Mouse (Mus musculus) hindbrain, embryonic 14.5 days (tissue): ENCODE measurements around the gene Syncrip. TPM values are rescaled to one million over a fixed set of nuclear protein-coding genes. Genes with fewer than 3 reads are reported as not detected.
A peak's percentile ranks its signal among the peaks of the same experiment; 100 is the strongest.

Experiments used
- ATAC-seq: fragments of 200-750 bp; cut with Nextera tagmentation; 2 replicates; pipeline ENCODE4 v1.8.0; 2017; ENCODE audit warnings: moderate number of reproducible peaks, mild to moderate bottlenecking, moderate TSS enrichment, moderate library complexity; ENCODE audit not compliant: low FRiP score
- DNase-seq: peaks from one replicate; pipeline ENCODE4 v3.0.0-alpha.2; 2015; ENCODE audit warnings: low spot score
- H3K27ac ChIP-seq: fragments of 300-500 bp; sonication (generic); 2 replicates; pipeline ENCODE4 v1.5.1; 2014; ENCODE audit warnings: mild to moderate bottlenecking, moderate library complexity
- H3K27me3 ChIP-seq: fragments of 300-500 bp; sonication (generic); 2 replicates; pipeline ENCODE4 v1.6.1; 2014; ENCODE audit warnings: mild to moderate bottlenecking, low read length, mixed read lengths; ENCODE audit not compliant: control insufficient read depth, insufficient read depth
- H3K36me3 ChIP-seq: fragments of 300-500 bp; sonication (generic); replicated peaks from 2 replicates; pipeline ENCODE4 v1.6.1; 2014; ENCODE audit not compliant: control insufficient read depth, insufficient read depth
- H3K4me1 ChIP-seq: fragments of 300-500 bp; sonication (generic); replicated peaks from 2 replicates; pipeline ENCODE4 v1.6.1; 2014; ENCODE audit warnings: antibody characterized with exemption, low read length, mixed read lengths; ENCODE audit not compliant: control insufficient read depth, insufficient read depth
- H3K4me2 ChIP-seq: fragments of 300-500 bp; sonication (generic); replicated peaks from 2 replicates; pipeline ENCODE4 v1.6.1; 2014; ENCODE audit warnings: mild to moderate bottlenecking, moderate library complexity
- H3K4me3 ChIP-seq: fragments of 300-500 bp; sonication (generic); replicated peaks from 2 replicates; pipeline ENCODE4 v1.5.1; 2014; ENCODE audit warnings: mild to moderate bottlenecking, low read length
- H3K9ac ChIP-seq: fragments of 300-500 bp; sonication (generic); 2 replicates; pipeline ENCODE4 v1.6.1; 2014
- H3K9me3 ChIP-seq: fragments of 300-500 bp; sonication (generic); 2 replicates; pipeline ENCODE4 v1.6.1; 2016; ENCODE audit warnings: low read length; ENCODE audit not compliant: control insufficient read depth
- WGBS: fragments of 180-500 bp; shearing (Covaris S2); extraction: QIAGEN DNeasy Blood & Tissue Kit; methylation state at CpG from one replicate; pipeline ENCODE4 v1.1.7; 2014; 5-methylcytosine and 5-hydroxymethylcytosine counted together
- polyA plus RNA-seq: library from polyadenylated mRNA; unstranded; fragments of >200 nt; fragmentation: Nextera tagmentation; extraction: Ambion mirVana; gene quantifications from 2 replicates; pipeline ENCODE4 v1.2.1, GENCODE M21; 2014

The Syncrip gene
- polyA plus RNA-seq, 1 experiment from 2014 or later, result 91.5 TPM

DNA sequence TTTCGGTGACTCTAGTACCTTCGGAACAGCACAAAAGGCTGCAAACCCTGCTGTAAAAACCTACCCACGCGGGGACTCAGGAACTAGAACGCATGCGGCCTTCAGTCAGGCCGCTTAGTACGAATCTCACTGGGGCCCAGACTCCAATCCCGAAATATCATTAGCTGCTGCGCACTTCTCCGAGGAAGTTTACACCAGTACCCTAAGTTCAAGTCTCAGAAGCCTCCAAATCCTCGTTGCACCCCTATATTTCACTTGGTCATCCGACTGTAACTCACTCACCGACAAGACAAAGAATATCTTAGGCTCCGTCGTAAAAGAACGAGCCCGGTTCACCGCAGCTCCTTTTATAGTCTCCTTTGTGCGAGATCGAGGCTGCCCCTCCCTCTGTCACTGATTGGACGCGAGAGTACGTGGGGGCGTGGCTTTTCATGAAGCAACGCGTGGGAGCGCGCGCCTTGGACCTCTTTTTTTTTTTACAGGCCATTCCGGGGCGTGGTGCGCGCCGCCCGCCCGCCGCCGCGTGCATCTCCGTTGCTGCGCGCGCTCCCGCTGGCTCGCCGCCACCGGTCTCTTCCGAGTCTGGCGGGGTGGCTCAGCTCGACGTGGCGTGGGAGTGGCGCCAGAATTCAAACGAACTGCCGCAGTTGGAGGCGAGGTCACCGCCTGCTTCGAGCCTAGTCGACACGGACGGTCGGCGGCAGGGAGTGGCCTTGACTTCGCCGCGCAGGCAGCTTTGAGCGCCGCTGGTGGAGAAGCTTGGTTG, 40.4 kb upstream of the Syncrip start:
- no peaks in the 10 kb centered on the region for H3K9me3 ChIP-seq
- WGBS, result under 1% methylated on average over 69 of the region's 69 CpGs
- peak; percentile 93 for ATAC-seq
- peak overlapping the region; percentile 85 for H3K4me3 ChIP-seq
- peaks cover 20% of the 10 kb centered on the region for H3K4me1 ChIP-seq
- peak overlapping the region; percentile 97 for H3K9ac ChIP-seq
- peak overlapping the region; percentile 96 for H3K4me2 ChIP-seq
- peak; percentile 100 for DNase-seq
- H3K27ac ChIP-seq, result peak overlapping the region; percentile 95
- H3K36me3 ChIP-seq, result peaks cover 30% of the 10 kb centered on the region
- no peaks in the 10 kb centered on the region for H3K27me3 ChIP-seq

DNA sequence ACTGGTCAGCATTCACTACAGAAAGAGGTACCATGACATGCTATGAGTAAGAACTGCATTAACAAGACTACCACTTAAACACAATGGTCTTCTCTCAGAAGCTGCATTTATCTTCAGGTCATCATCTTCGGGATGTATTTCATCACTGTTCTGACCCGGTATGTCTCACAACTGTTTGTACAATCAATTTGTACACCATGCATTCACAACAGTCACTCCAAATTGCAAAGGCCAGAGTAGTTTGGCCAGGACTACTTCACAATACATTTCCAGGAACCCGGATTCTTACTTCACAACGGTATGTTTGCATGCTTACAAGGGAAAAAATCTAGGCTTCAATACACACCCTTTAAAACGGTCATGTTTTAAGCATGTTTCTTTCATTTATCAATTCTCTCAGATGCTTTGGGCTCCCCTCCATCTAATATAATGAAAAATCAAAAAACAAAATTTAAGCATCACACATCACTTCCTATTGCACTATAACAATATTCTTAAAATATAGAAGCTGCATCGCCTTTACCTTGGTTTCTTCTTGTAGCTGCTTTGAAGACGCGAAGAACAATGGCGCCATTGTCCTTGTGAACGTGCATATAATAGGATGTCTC, 39.7 kb upstream of the Syncrip start:
- ATAC-seq (no peak), DNase-seq (peak; percentile 48)
- WGBS, result under 1% methylated on average over 10 of the region's 10 CpGs

DNA sequence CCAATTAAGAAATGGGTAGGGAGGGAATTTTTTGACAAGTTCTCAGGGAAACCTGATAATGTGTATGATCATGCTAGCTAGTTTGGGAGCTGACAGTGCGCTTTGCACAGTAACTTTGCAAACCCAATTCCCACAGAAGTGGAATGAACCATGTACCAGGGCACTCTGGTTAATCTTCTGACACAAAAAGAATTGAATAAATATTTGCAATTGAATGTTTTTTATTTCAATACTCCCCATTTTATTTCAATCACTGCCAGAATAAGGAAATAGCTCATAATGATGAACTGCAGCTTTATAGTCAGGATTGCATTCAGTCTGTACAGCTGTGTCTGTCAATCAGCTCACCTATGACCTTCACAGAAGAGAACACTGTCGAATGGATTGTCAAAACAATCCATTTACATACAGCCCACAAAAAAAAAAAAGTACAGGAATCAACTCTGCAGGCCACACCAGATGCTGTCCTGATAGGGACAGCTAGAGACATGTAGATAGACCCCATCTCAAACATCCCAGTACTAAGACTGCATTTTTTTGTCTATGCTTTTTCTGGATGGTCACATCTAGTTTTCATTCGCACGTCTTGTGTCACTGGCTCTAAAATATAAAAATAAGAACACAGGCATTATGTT, 38.6 kb upstream of the Syncrip start:
- H3K27me3 ChIP-seq, result no peaks in the 10 kb centered on the region
- ATAC-seq, result no peak
- peak overlapping the region; percentile 97 for H3K9ac ChIP-seq
- peak overlapping the region; percentile 96 for H3K4me2 ChIP-seq
- no peak for DNase-seq
- no peaks in the 10 kb centered on the region for H3K9me3 ChIP-seq
- WGBS, result 19% methylated on average over 4 of the region's 4 CpGs
- peaks cover 30% of the 10 kb centered on the region for H3K36me3 ChIP-seq
- peaks cover 20% of the 10 kb centered on the region for H3K4me1 ChIP-seq
- H3K27ac ChIP-seq, result no peak overlapping the region
- H3K4me3 ChIP-seq, result peak overlapping the region; percentile 85

More for the DNA sequence above, 39.7 kb upstream of the Syncrip start:
- no peaks in the 10 kb centered on the region for H3K9me3 ChIP-seq
- peak overlapping the region; percentile 95 for H3K27ac ChIP-seq
- H3K9ac ChIP-seq, result peak overlapping the region; percentile 97
- H3K4me1 ChIP-seq, result peaks cover 20% of the 10 kb centered on the region
- peak overlapping the region; percentile 85 for H3K4me3 ChIP-seq
- H3K36me3 ChIP-seq, result peaks cover 30% of the 10 kb centered on the region
- no peaks in the 10 kb centered on the region for H3K27me3 ChIP-seq
- peak overlapping the region; percentile 96 for H3K4me2 ChIP-seq

DNA sequence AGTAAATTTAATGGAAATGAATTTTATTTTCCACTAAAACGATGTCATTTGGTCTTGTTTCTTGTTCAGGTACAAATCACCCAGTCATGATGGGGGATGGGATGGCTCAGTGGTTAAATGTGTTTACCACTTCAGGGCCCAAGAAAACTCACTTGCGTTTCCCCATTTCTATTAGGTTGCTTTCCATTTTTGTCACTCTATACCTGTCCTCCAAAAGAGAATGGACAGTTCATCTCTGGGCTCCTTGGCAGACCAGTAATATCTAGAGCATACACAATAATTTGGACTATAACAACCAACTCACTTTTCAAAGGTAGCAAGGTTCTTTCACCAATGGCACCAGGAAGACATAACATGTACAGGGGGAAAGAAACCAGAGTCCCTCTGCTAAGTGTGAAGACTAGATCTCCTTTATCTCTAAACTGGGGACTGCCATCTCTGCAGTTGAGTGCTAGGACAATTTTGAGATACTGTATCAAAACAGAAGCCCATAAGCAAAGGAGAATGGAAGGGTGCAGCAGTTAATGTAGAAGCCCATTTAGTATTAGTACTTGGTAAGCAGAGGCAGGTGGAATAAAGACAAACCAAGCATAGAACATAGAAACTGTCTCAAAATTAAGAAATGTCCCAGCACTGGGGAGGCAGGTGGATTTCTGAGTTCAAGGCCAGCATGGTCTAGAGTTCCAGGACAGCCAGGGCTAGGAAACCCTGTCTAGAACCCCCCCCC, 37.9 kb upstream of the Syncrip start:
- WGBS, result 28% methylated on average over 2 of the region's 2 CpGs
- DNase-seq (no peak), ATAC-seq (no peak)
- H3K27me3 ChIP-seq, result no peaks in the 10 kb centered on the region
- H3K36me3 ChIP-seq, result peaks cover 30% of the 10 kb centered on the region
- H3K9me3 ChIP-seq, result no peaks in the 10 kb centered on the region
- peaks cover 20% of the 10 kb centered on the region for H3K4me1 ChIP-seq
- peak overlapping the region; percentile 85 for H3K4me3 ChIP-seq
- H3K4me2 ChIP-seq, result peak overlapping the region; percentile 96
- H3K9ac ChIP-seq, result peak overlapping the region; percentile 97
- H3K27ac ChIP-seq, result no peak overlapping the region

DNA sequence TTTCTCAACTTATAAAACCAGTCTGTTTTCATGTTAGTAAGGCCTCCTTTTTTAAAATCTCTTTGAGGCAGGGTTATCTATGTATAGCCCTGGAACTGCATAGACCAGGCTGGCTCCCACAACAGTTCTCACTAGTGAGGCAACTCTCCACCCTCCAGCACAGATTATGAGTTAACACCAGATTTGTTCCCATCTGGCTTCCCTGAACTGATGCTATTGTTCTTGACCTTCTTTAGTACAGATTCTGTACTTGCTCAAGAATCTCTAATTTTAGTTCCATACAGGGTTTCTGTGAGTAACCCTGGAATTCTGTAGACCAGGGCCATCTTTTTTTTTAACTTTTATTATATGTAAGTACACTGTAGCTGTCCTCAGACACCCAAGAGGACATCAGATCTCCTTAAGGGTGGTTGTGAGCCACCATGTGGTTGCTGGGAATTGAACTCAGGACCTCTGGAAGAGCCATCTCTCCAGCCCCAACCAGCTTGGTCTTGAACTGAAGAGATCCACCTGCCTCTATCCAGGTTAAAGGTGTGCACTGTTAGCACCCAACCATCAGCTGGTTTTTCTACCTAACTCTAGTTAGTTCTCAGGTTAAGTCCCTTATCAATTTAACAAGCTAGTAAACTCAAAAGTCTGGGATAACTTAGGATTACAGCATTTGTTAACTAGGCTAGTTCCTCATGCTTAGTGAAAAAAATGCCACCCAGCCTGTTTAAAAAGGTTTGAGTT, 37.2 kb upstream of the Syncrip start:
- no peak overlapping the region for H3K9ac ChIP-seq
- peaks cover 20% of the 10 kb centered on the region for H3K4me1 ChIP-seq
- DNase-seq (no peak), ATAC-seq (no peak)
- H3K27ac ChIP-seq, result no peak overlapping the region
- H3K36me3 ChIP-seq, result peaks cover 30% of the 10 kb centered on the region
- H3K27me3 ChIP-seq, result no peaks in the 10 kb centered on the region
- H3K4me2 ChIP-seq, result peak overlapping the region; percentile 96
- no peak overlapping the region; the same call in 1 of the 2 replicates for H3K4me3 ChIP-seq
- no peaks in the 10 kb centered on the region for H3K9me3 ChIP-seq

DNA sequence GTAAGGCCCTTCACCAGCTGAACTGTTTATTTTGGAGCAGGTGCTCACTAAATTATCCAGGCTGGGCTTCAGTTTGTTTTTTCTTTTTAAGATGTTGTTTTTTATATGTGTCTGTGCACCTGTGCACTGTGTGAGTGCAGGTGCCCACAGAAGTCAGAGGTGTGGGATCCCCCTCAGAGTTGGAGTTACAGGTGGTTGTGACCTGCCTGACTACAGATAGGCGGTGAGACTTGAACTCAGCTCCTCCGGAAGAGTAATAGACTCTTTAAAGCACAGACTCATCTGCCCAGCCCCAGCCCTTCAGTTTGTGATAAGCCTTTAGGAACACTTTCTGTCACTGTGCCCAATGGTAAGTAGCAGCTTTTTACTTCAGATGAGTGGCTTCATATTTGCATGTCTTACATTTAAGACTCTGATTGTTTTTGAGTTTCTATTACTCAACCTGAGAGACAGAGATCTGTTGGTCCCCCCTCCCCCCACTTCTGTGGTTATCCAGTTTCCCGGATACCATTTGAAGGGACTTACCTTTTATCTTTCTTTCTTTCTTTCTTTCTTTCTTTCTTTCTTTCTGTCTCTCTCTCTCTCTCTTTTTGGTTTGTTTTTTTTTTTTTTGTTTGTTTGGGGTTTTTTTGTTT, 34.1 kb upstream of the Syncrip start:
- WGBS, result 85% methylated on average over 3 of the region's 3 CpGs
- H3K36me3 ChIP-seq, result peaks cover 30% of the 10 kb centered on the region
- H3K9me3 ChIP-seq, result no peaks in the 10 kb centered on the region
- H3K27me3 ChIP-seq, result no peaks in the 10 kb centered on the region
- H3K4me1 ChIP-seq, result peaks cover 20% of the 10 kb centered on the region
- no peak overlapping the region for H3K27ac ChIP-seq
- ATAC-seq (no peak), DNase-seq (no peak)
- no peak overlapping the region for H3K9ac ChIP-seq
- H3K4me2 ChIP-seq, result no peak overlapping the region
- H3K4me3 ChIP-seq, result no peak overlapping the region

DNA sequence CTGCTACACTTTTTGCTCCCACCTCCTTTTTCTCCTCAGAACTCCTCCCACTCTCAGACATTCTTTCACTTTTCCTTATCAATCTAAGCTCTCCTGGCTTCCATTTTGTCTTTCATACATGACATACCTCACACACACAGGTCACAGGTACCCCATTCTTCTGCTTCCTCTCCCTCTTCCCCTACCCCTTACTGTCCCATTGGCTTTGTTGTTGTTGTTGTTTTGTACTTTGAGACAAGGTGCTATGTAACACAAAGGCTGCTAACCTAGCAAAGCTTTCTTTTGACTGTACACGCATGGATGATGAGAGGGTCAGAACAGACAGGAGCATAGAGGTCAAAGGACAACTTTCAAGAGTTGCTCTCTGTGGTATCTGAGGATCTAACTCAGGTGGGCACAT, 33.2 kb upstream of the Syncrip start:
- no peak for ATAC-seq
- H3K9ac ChIP-seq, result no peak overlapping the region
- H3K36me3 ChIP-seq, result peaks cover 22% of the 10 kb centered on the region
- no peak overlapping the region for H3K27ac ChIP-seq
- DNase-seq, result no peak
- no peaks in the 10 kb centered on the region for H3K9me3 ChIP-seq
- peaks cover 13% of the 10 kb centered on the region for H3K4me1 ChIP-seq
- H3K4me3 ChIP-seq, result no peak overlapping the region
- WGBS, result 91% methylated on average over 1 of the region's 1 CpGs
- no peak overlapping the region for H3K4me2 ChIP-seq
- H3K27me3 ChIP-seq, result no peaks in the 10 kb centered on the region

DNA sequence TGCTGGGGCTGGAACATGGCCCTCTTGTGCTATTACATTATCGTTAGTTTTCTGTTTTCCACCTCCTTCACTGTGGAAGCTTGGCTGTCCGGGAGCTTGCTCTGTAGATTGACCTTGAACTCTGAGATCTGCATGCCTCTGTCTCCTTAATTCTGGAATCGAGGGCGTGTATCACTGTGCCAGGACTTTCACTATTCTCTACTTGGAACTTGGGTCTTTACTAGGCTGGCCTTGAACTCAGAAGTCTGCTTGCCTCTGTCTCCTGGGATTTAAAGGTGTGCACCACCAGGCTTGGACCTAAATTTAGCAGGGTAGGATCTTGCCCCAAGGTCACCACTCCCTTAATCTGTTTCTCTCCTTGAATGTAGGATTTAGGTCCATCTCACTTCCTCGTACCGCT, 19.5 kb upstream of the Syncrip start:
- H3K4me1 ChIP-seq, result no peaks in the 10 kb centered on the region
- H3K36me3 ChIP-seq, result no peaks in the 10 kb centered on the region
- H3K27me3 ChIP-seq, result no peaks in the 10 kb centered on the region
- no peak overlapping the region for H3K27ac ChIP-seq
- no peaks in the 10 kb centered on the region for H3K9me3 ChIP-seq
- DNase-seq, result no peak
- 90% methylated on average over 6 of the region's 6 CpGs for WGBS
- H3K4me2 ChIP-seq, result no peak overlapping the region
- no peak for ATAC-seq
- no peak overlapping the region for H3K9ac ChIP-seq
- H3K4me3 ChIP-seq, result no peak overlapping the region
